Mouse (Mus musculus) bone marrow macrophage, adult 2 months (primary cell): ENCODE results near the gene Jarid2.

Source experiments
- CTCF ChIP-seq: IDR thresholded peaks from 2 replicates; pipeline ENCODE4 v1.5.1; 2012; ENCODE audit warnings: low read depth, mild to moderate bottlenecking, low read length, moderate library complexity
- POLR2A ChIP-seq: IDR thresholded peaks from 2 replicates; pipeline ENCODE4 v1.6.1; 2012; ENCODE audit warnings: mild to moderate bottlenecking, low read depth, low read length, borderline replicate concordance

GRCm38 (mm10) chr13:44798280-44798679 lies 69.0 kb downstream of the Jarid2 start:
- TF ChIP-seq POLR2A (no peak), CTCF (no peak)
